Mouse (Mus musculus) cerebellum, postnatal 4 days (tissue): ENCODE measurements around the gene Lamtor2.

Source experiments
- DNase-seq, 2 experiments: peaks; one replicate each; pipeline ENCODE4 v3.0.0; 2022; ENCODE audit warnings: low spot score in 2 of 2, mixed read lengths in 1 of 2

Lamtor2 gene

GRCm38 (mm10) chr3:88526157-88527131, 26.4 kb downstream of the Lamtor2 start:
- peak; percentile 71 to 84 for DNase-seq

- no peak for DNase-seq
Measured at GRCm38 (mm10) chr3:88525021-88525420, 27.9 kb downstream of the Lamtor2 start.

GRCm38 (mm10) chr3:88523027-88523426, 29.8 kb downstream of the Lamtor2 start:
- no peak for DNase-seq

GRCm38 (mm10) chr3:88521803-88522331, 31.0 kb downstream of the Lamtor2 start:
- peak in 1 of 2 experiments; percentile 62 for DNase-seq

GRCm38 (mm10) chr3:88521156-88521555, 31.7 kb downstream of the Lamtor2 start:
- no peak for DNase-seq

- no peak for DNase-seq
Measured at GRCm38 (mm10) chr3:88520078-88520477, 32.8 kb downstream of the Lamtor2 start.

GRCm38 (mm10) chr3:88518411-88518810, 34.5 kb downstream of the Lamtor2 start:
- no peak for DNase-seq

- DNase-seq: no peak
Measured at GRCm38 (mm10) chr3:88516407-88516806, 36.5 kb downstream of the Lamtor2 start.

GRCm38 (mm10) chr3:88515095-88515386, 37.8 kb downstream of the Lamtor2 start:
- DNase-seq: no peak

GRCm38 (mm10) chr3:88514231-88515094, 38.4 kb downstream of the Lamtor2 start:
- no peak for DNase-seq

GRCm38 (mm10) chr3:88513546-88514115, 39.2 kb downstream of the Lamtor2 start:
- DNase-seq: no peak

- DNase-seq: no peak
Measured at GRCm38 (mm10) chr3:88512896-88513545, 39.9 kb downstream of the Lamtor2 start.

GRCm38 (mm10) chr3:88512141-88512895, 40.6 kb downstream of the Lamtor2 start:
- DNase-seq: no peak

- DNase-seq: no peak
Measured at GRCm38 (mm10) chr3:88511559-88511958, 41.3 kb downstream of the Lamtor2 start.

- no peak for DNase-seq
Measured at GRCm38 (mm10) chr3:88510421-88511289, 42.2 kb downstream of the Lamtor2 start.

- peak; percentile 85 to 88 for DNase-seq
Measured at GRCm38 (mm10) chr3:88509692-88510420, 43.0 kb downstream of the Lamtor2 start, which contains the start of gene Lmna. TSS of gene Lmna (minus strand) at chr3:88509956.

GRCm38 (mm10) chr3:88509250-88509649, 43.6 kb downstream of the Lamtor2 start:
- no peak for DNase-seq

GRCm38 (mm10) chr3:88505765-88506164, 47.1 kb downstream of the Lamtor2 start:
- DNase-seq: no peak

- DNase-seq: no peak
Measured at GRCm38 (mm10) chr3:88505081-88505480, 47.8 kb downstream of the Lamtor2 start.
